Mouse (Mus musculus): ENCODE measurements at regions not wholly inside any gene's neighbourhood (a gene's known extent, or its start where the extent isn't known, plus 50 kb on each side); places are given as distances from the start of the nearest gene placed in this dataset.

GRCm38 (mm10) chr7:37140191-37140590 is 442.3 kb downstream of the Tshz3 start:
- no peaks in the 10 kb centered on the region for H3K27me3 ChIP-seq (ENCODE audit: control insufficient read depth, insufficient read depth, low read length)
- H3K27ac ChIP-seq (ENCODE audit: low read length), result no peak overlapping the region
- no peak overlapping the region for H3K9ac ChIP-seq (replicated peaks; ENCODE audit: low read depth, low read length)
- no peaks in the 10 kb centered on the region for H3K36me3 ChIP-seq (ENCODE audit: control insufficient read depth, insufficient read depth, low read length)
- H3K4me2 ChIP-seq (replicated peaks; ENCODE audit: low read depth, low read length), result no peak overlapping the region
- no peaks in the 10 kb centered on the region for H3K4me1 ChIP-seq (ENCODE audit: control insufficient read depth, insufficient read depth, low read length)
- 91% methylated on average over 12 of the region's 12 CpGs for WGBS
- no peaks in the 10 kb centered on the region for H3K9me3 ChIP-seq (ENCODE audit: control insufficient read depth, low read depth, low read length)
- no peak overlapping the region for H3K4me3 ChIP-seq (ENCODE audit: low read depth, low read length)
- no peak for ATAC-seq (ENCODE audit: insufficient number of reproducible peaks, insufficient read depth, low FRiP score, low read depth)

- Histone ChIP-seq H3K27ac (ENCODE audit: low read length) (no peak overlapping the region), H3K36me3 (ENCODE audit: control insufficient read depth, insufficient read depth, low read length) (no peaks in the 10 kb centered on the region), H3K27me3 (ENCODE audit: control insufficient read depth, insufficient read depth, low read length) (no peaks in the 10 kb centered on the region), H3K4me3 (ENCODE audit: low read depth, low read length) (no peak overlapping the region), H3K4me2 (replicated peaks; ENCODE audit: low read depth, low read length) (no peak overlapping the region), H3K9ac (replicated peaks; ENCODE audit: low read depth, low read length) (no peak overlapping the region), H3K9me3 (ENCODE audit: control insufficient read depth, low read depth, low read length) (no peaks in the 10 kb centered on the region), H3K4me1 (ENCODE audit: control insufficient read depth, insufficient read depth, low read length) (no peaks in the 10 kb centered on the region)
- no peak for ATAC-seq (ENCODE audit: insufficient number of reproducible peaks, insufficient read depth, low FRiP score, low read depth)
- WGBS, result 61% methylated on average over 5 of the region's 5 CpGs
Measured at GRCm38 (mm10) chr7:37142780-37143179, 444.9 kb downstream of the Tshz3 start.

- H3K36me3 ChIP-seq (ENCODE audit: control insufficient read depth, insufficient read depth, low read length), result no peaks in the 10 kb centered on the region
- 25% methylated on average over 6 of the region's 6 CpGs for WGBS
- no peak overlapping the region for H3K4me3 ChIP-seq (ENCODE audit: low read depth, low read length)
- H3K27me3 ChIP-seq (ENCODE audit: control insufficient read depth, insufficient read depth, low read length), result no peaks in the 10 kb centered on the region
- H3K9ac ChIP-seq (replicated peaks; ENCODE audit: low read depth, low read length), result no peak overlapping the region
- no peaks in the 10 kb centered on the region for H3K4me1 ChIP-seq (ENCODE audit: control insufficient read depth, insufficient read depth, low read length)
- no peak overlapping the region for H3K27ac ChIP-seq (ENCODE audit: low read length)
- H3K9me3 ChIP-seq (ENCODE audit: control insufficient read depth, low read depth, low read length), result no peaks in the 10 kb centered on the region
- no peak overlapping the region for H3K4me2 ChIP-seq (replicated peaks; ENCODE audit: low read depth, low read length)
- no peak for ATAC-seq (ENCODE audit: insufficient number of reproducible peaks, insufficient read depth, low FRiP score, low read depth)
Measured at GRCm38 (mm10) chr7:37144303-37144702, 446.4 kb downstream of the Tshz3 start.

DNA sequence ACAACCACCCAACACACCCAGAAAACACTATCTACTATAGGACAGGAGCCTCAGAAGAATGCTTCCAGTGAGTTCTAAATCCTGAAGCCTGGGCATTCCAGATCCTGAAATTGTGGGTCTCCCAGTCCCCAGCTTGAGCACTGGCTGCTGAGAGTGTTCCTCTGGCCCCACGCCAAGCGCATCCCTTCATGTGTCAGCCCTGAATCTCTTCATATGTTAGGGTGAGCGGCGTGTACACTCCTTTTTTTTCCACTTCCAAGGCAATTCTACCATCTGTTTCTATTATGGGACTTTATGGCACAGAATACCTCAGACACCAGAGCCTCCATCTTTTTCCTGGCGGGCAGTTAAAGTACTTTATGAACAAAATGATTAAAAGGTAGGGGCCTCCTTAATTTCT is 451.8 kb downstream of the Tshz3 start:
- no peaks in the 10 kb centered on the region for H3K36me3 ChIP-seq (ENCODE audit: control insufficient read depth, insufficient read depth, low read length)
- ATAC-seq (ENCODE audit: insufficient number of reproducible peaks, insufficient read depth, low FRiP score, low read depth), result no peak

GRCm38 (mm10) chr7:37159801-37160200 is 461.9 kb downstream of the Tshz3 start:
- no peak overlapping the region; the same call in 1 of the 2 replicates for H3K4me2 ChIP-seq (replicated peaks; ENCODE audit: low read depth, low read length)
- ATAC-seq (ENCODE audit: insufficient number of reproducible peaks, insufficient read depth, low FRiP score, low read depth), result no peak
- no peaks in the 10 kb centered on the region for H3K9me3 ChIP-seq (ENCODE audit: control insufficient read depth, low read depth, low read length)
- H3K27me3 ChIP-seq (ENCODE audit: control insufficient read depth, insufficient read depth, low read length), result no peaks in the 10 kb centered on the region
- no peak overlapping the region for H3K4me3 ChIP-seq (ENCODE audit: low read depth, low read length)
- WGBS, result 30% methylated on average over 8 of the region's 8 CpGs
- no peak overlapping the region for H3K9ac ChIP-seq (replicated peaks; ENCODE audit: low read depth, low read length)
- H3K36me3 ChIP-seq (ENCODE audit: control insufficient read depth, insufficient read depth, low read length), result no peaks in the 10 kb centered on the region
- H3K4me1 ChIP-seq (ENCODE audit: control insufficient read depth, insufficient read depth, low read length), result no peaks in the 10 kb centered on the region
- no peak overlapping the region for H3K27ac ChIP-seq (ENCODE audit: low read length)

More for the DNA sequence above, 451.8 kb downstream of the Tshz3 start:
- H3K4me3 ChIP-seq (ENCODE audit: low read depth, low read length), result no peak overlapping the region
- no peaks in the 10 kb centered on the region for H3K4me1 ChIP-seq (ENCODE audit: control insufficient read depth, insufficient read depth, low read length)
- H3K9ac ChIP-seq (replicated peaks; ENCODE audit: low read depth, low read length), result no peak overlapping the region
- WGBS, result 67% methylated on average over 5 of the region's 5 CpGs
- H3K27me3 ChIP-seq (ENCODE audit: control insufficient read depth, insufficient read depth, low read length), result no peaks in the 10 kb centered on the region
- no peak overlapping the region for H3K27ac ChIP-seq (ENCODE audit: low read length)
- no peaks in the 10 kb centered on the region for H3K9me3 ChIP-seq (ENCODE audit: control insufficient read depth, low read depth, low read length)
- H3K4me2 ChIP-seq (replicated peaks; ENCODE audit: low read depth, low read length), result no peak overlapping the region

GRCm38 (mm10) chr7:37168883-37169282 is 471.0 kb downstream of the Tshz3 start:
- no peak overlapping the region for H3K4me2 ChIP-seq (replicated peaks; ENCODE audit: low read depth, low read length)
- no peak for ATAC-seq (ENCODE audit: insufficient number of reproducible peaks, insufficient read depth, low FRiP score, low read depth)
- no peaks in the 10 kb centered on the region for H3K4me1 ChIP-seq (ENCODE audit: control insufficient read depth, insufficient read depth, low read length)
- H3K9ac ChIP-seq (replicated peaks; ENCODE audit: low read depth, low read length), result no peak overlapping the region
- no peaks in the 10 kb centered on the region; the same call in 1 of the 2 replicates for H3K9me3 ChIP-seq (ENCODE audit: control insufficient read depth, low read depth, low read length)
- 73% methylated on average over 10 of the region's 10 CpGs for WGBS
- H3K27me3 ChIP-seq (ENCODE audit: control insufficient read depth, insufficient read depth, low read length), result no peaks in the 10 kb centered on the region
- no peaks in the 10 kb centered on the region for H3K36me3 ChIP-seq (ENCODE audit: control insufficient read depth, insufficient read depth, low read length)
- H3K4me3 ChIP-seq (ENCODE audit: low read depth, low read length), result no peak overlapping the region
- H3K27ac ChIP-seq (ENCODE audit: low read length), result no peak overlapping the region

DNA sequence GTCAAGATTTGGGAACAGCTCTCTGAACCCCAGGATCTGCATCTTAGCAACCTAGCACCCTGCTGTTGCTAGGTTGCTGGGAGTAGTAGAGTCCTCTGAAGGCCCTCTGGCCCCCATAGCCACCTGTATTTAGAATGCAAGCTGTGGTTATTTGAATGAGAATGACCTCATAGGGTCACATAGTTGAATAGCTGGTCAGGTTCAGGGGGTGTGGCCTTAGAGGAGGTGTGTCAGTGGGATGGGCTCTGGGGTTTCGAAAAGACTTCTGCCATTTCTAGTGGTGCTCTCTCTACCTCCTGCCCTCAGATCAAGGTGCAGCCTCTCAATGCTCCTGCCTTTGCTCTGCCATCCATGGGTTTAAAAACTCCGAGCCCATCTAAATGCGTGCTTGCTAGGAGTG is 477.8 kb downstream of the Tshz3 start:
- Histone ChIP-seq H3K27ac (ENCODE audit: low read length) (no peak overlapping the region), H3K27me3 (ENCODE audit: control insufficient read depth, insufficient read depth, low read length) (no peaks in the 10 kb centered on the region), H3K36me3 (ENCODE audit: control insufficient read depth, insufficient read depth, low read length) (no peaks in the 10 kb centered on the region), H3K9me3 (ENCODE audit: control insufficient read depth, low read depth, low read length) (no peaks in the 10 kb centered on the region), H3K9ac (replicated peaks; ENCODE audit: low read depth, low read length) (no peak overlapping the region), H3K4me1 (ENCODE audit: control insufficient read depth, insufficient read depth, low read length) (peaks cover 6% of the 10 kb centered on the region; the same call in 1 of the 2 replicates), H3K4me2 (replicated peaks; ENCODE audit: low read depth, low read length) (no peak overlapping the region), H3K4me3 (ENCODE audit: low read depth, low read length) (no peak overlapping the region)
- WGBS, result 89% methylated on average over 3 of the region's 3 CpGs
- ATAC-seq (ENCODE audit: insufficient number of reproducible peaks, insufficient read depth, low FRiP score, low read depth), result no peak

DNA sequence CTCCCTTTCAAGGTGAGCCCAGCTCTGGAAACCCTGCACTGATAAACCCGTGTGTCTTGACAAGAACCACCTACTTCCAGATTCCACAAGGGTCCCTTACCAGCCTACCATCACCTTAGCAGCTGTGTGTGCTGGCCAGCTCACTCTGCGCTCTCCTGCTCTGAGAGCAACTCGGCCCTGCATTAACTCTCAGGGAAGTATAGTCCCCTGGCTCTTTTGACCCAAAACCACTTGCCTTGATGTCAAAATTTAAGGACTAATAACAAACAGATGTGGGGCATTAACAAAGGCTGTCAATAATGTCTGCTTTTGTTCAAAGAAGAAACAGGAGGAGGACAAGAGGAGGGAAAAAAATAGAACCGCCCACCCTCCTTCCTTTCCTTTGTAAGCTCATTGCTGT is 480.3 kb downstream of the Tshz3 start:
- 53% methylated on average over 4 of the region's 4 CpGs for WGBS
- no peak for ATAC-seq (ENCODE audit: insufficient number of reproducible peaks, insufficient read depth, low FRiP score, low read depth)
- no peak overlapping the region for H3K4me3 ChIP-seq (ENCODE audit: low read depth, low read length)
- H3K4me1 ChIP-seq (ENCODE audit: control insufficient read depth, insufficient read depth, low read length), result peaks cover 6% of the 10 kb centered on the region; the same call in 1 of the 2 replicates
- H3K27ac ChIP-seq (ENCODE audit: low read length), result no peak overlapping the region
- no peak overlapping the region for H3K4me2 ChIP-seq (replicated peaks; ENCODE audit: low read depth, low read length)
- no peaks in the 10 kb centered on the region for H3K27me3 ChIP-seq (ENCODE audit: control insufficient read depth, insufficient read depth, low read length)
- no peak overlapping the region for H3K9ac ChIP-seq (replicated peaks; ENCODE audit: low read depth, low read length)
- no peaks in the 10 kb centered on the region for H3K9me3 ChIP-seq (ENCODE audit: control insufficient read depth, low read depth, low read length)
- no peaks in the 10 kb centered on the region for H3K36me3 ChIP-seq (ENCODE audit: control insufficient read depth, insufficient read depth, low read length)

DNA sequence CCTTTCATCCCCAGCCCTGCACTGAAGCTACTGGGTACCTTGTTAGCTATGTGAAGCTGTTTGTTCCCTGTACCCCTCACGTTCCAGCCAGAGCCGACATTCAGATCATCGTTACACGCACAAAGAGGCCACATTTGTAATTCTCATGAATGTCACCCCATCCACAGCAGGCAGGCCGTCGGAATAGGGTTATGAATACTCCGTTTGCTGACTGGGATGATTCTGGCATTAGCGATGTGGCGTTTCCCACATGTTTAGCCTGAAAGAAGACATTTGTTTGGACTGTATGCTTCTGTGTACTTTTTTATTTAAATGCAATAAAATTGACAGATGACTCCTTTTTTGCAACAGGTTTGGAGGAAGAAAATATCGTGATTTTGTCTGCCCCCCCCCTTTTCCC is 482.0 kb downstream of the Tshz3 start:
- Histone ChIP-seq H3K4me2 (replicated peaks; ENCODE audit: low read depth, low read length) (no peak overlapping the region), H3K4me3 (ENCODE audit: low read depth, low read length) (no peak overlapping the region), H3K4me1 (ENCODE audit: control insufficient read depth, insufficient read depth, low read length) (peaks cover 6% of the 10 kb centered on the region; the same call in 1 of the 2 replicates), H3K27me3 (ENCODE audit: control insufficient read depth, insufficient read depth, low read length) (no peaks in the 10 kb centered on the region), H3K9ac (replicated peaks; ENCODE audit: low read depth, low read length) (no peak overlapping the region), H3K9me3 (ENCODE audit: control insufficient read depth, low read depth, low read length) (no peaks in the 10 kb centered on the region), H3K36me3 (ENCODE audit: control insufficient read depth, insufficient read depth, low read length) (no peaks in the 10 kb centered on the region), H3K27ac (ENCODE audit: low read length) (no peak overlapping the region)
- 26% methylated on average over 10 of the region's 10 CpGs for WGBS
- no peak for ATAC-seq (ENCODE audit: insufficient number of reproducible peaks, insufficient read depth, low FRiP score, low read depth)

All from stomach, embryonic 14.5 days (tissue).